Comparison of ENCODE assay signal across 7 mouse cellular contexts in the genomic region with DNA sequence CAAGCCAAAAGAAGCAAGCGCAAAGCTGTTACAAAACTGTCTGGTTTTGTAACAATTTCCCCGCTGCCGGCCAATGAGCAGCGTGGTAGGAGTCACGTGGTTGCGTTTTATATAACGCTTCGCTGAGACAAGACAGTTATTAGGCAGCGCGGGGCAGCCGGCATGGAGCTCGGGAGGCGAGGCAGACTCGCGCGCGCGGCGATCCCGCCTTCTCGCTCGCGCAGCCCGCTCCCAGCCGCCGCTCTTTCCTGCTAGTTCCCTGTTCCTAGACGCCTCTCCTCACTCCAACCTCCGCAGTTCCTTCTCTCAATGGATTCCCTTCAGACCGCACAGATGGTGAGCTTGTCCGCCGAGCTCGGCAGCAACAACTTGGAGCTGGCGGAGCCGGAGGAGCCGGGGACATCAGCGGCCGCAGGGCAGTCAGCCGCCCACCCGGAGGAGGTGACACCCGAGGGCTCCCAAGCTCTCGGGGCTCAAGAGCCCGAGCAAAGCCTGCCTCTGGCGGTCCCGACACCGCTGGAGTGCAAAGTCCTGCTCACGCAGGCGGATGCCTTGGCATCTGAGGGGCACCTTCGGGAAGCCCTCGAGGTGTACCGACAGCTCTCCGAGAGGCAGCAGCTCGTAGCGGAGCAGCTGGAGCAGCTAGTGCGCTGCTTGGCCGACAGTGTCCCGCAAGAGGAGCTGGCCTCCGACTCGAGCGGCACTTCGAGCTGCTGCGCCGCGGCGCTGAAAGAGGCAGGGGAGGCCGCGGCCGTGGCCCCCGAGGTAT. TPM values are rescaled to one million over a fixed set of nuclear protein-coding genes. Genes with fewer than 3 reads are reported as not detected.
DNase-seq lines count a peak whose midpoint lies in the region; ATAC-seq and TF ChIP-seq lines count a peak whose summit lies in the region.

A gene (plus strand): TSS at position 83 of the 769 bp plus-strand sequence.

- peaks cover 18% of the 10 kb centered on the region for H3K4me1 ChIP-seq in bone marrow macrophage, adult 2 months (ENCODE audit: control insufficient read depth, insufficient read depth, low read length)
- no peaks in the 10 kb centered on the region for H3K4me1 ChIP-seq in embryonic facial prominence, embryonic 12.5 days
- H3K4me1 ChIP-seq in kidney, adult 2 months (ENCODE audit: control insufficient read depth, insufficient read depth, low read length), result peaks cover 4% of the 10 kb centered on the region; the same call in 1 of the 2 replicates
- 0 out of 2 replicates have a peak, but pooled peaks cover 4% of the 10 kb centered on the region for H3K4me1 ChIP-seq in limb, embryonic 10.5 days
- peaks cover 15% of the 10 kb centered on the region for H3K4me1 ChIP-seq in midbrain, embryonic 10.5 days

- TF ChIP-seq CTCF in bone marrow macrophage, adult 2 months (IDR thresholded peaks at IDR 0.05; ENCODE audit: low read depth, low read length), result no peak
- TF ChIP-seq CTCF in kidney, adult 2 months (conservative IDR thresholded peaks at IDR 0.05; ENCODE audit: insufficient read depth, insufficient read length, low read depth, low read length), result no peak

- peak within 1 kb of the TSS; percentile 27; the same call in 1 of the 2 replicates for H3K9ac ChIP-seq in embryonic facial prominence, embryonic 12.5 days

- no peaks in the 10 kb centered on the region for H3K36me3 ChIP-seq in embryonic facial prominence, embryonic 12.5 days
- H3K36me3 ChIP-seq in kidney, adult 2 months (ENCODE audit: control insufficient read depth, insufficient read depth, low read length), result no peaks in the 10 kb centered on the region
- no peaks in the 10 kb centered on the region for H3K36me3 ChIP-seq in limb, embryonic 10.5 days
- H3K36me3 ChIP-seq in midbrain, embryonic 10.5 days, result no peaks in the 10 kb centered on the region

- ATAC-seq in embryonic facial prominence, embryonic 12.5 days (ENCODE audit: insufficient number of reproducible peaks, insufficient read depth, low FRiP score, low TSS enrichment), result peak; percentile 28; the same call in 1 of the 2 replicates

- DNase-seq in heart, adult 8-10 months (ENCODE audit: low spot score), result peak; percentile 77
- peak; percentile 86 for DNase-seq in kidney, adult 2 months
- DNase-seq in limb, embryonic 10.5 days (ENCODE audit: low spot score), result peak; percentile 46
- peak; percentile 56 for DNase-seq in midbrain, embryonic 10.5 days (ENCODE audit: low spot score)
- DNase-seq in right cerebral cortex, postnatal 36 days (ENCODE audit: low spot score in 2 of 2), result peak; percentile 61 to 64

- H3K27me3 ChIP-seq in embryonic facial prominence, embryonic 12.5 days, result peaks cover 45% of the 10 kb centered on the region
- H3K27me3 ChIP-seq in kidney, adult 2 months (replicated peaks; ENCODE audit: control insufficient read depth, insufficient read depth, low read length), result no peaks in the 10 kb centered on the region
- H3K27me3 ChIP-seq in limb, embryonic 10.5 days (ENCODE audit: low read depth, poor library complexity, severe bottlenecking), result peaks cover 82% of the 10 kb centered on the region
- H3K27me3 ChIP-seq in midbrain, embryonic 10.5 days (ENCODE audit: low read depth, poor library complexity, severe bottlenecking), result peaks cover 68% of the 10 kb centered on the region

- peak within 1 kb of the TSS; percentile 88 for H3K27ac ChIP-seq in bone marrow macrophage, adult 2 months (ENCODE audit: insufficient read depth, low read depth, low read length)
- H3K27ac ChIP-seq in embryonic facial prominence, embryonic 12.5 days, result no peak within 1 kb of the TSS
- H3K27ac ChIP-seq in kidney, adult 2 months (ENCODE audit: insufficient read depth, low read depth, low read length), result peak within 1 kb of the TSS; percentile 79
- no peak within 1 kb of the TSS for H3K27ac ChIP-seq in limb, embryonic 10.5 days
- H3K27ac ChIP-seq in midbrain, embryonic 10.5 days (replicated peaks), result peak within 1 kb of the TSS; percentile 39

- WGBS in embryonic facial prominence, embryonic 12.5 days, result 21% methylated on average over 68 of the region's 68 CpGs
- 1% methylated on average over 53 of the region's 68 CpGs for WGBS in kidney, adult 2 months
- 18% methylated on average over 67 of the region's 68 CpGs for WGBS in limb, embryonic 10.5 days
- WGBS in midbrain, embryonic 10.5 days, result 26% methylated on average over 61 of the region's 68 CpGs

- peak; percentile 74; the same call in 1 of the 2 replicates for TF ChIP-seq POLR2A in bone marrow macrophage, adult 2 months (IDR thresholded peaks at IDR 0.05; ENCODE audit: borderline replicate concordance, low read depth, low read length)
- peak; percentile 87 for TF ChIP-seq POLR2A in kidney, adult 2 months (IDR thresholded peaks at IDR 0.05; ENCODE audit: low read depth, low read length)

- H3K4me2 ChIP-seq in embryonic facial prominence, embryonic 12.5 days (replicated peaks), result peak within 1 kb of the TSS; percentile 72

- H3K4me3 ChIP-seq in bone marrow macrophage, adult 2 months (ENCODE audit: insufficient read depth, low read length), result peak within 1 kb of the TSS; percentile 93
- H3K4me3 ChIP-seq in embryonic facial prominence, embryonic 12.5 days, result peak within 1 kb of the TSS; percentile 40
- peak within 1 kb of the TSS; percentile 73 for H3K4me3 ChIP-seq in kidney, adult 2 months (ENCODE audit: insufficient read depth, low read depth, low read length)
- H3K4me3 ChIP-seq in limb, embryonic 10.5 days, result peak within 1 kb of the TSS; percentile 50
- peak within 1 kb of the TSS; percentile 57 for H3K4me3 ChIP-seq in midbrain, embryonic 10.5 days

- H3K9me3 ChIP-seq in embryonic facial prominence, embryonic 12.5 days, result no peaks in the 10 kb centered on the region
- H3K9me3 ChIP-seq in limb, embryonic 10.5 days (replicated peaks), result no peaks in the 10 kb centered on the region
- H3K9me3 ChIP-seq in midbrain, embryonic 10.5 days (replicated peaks), result no peaks in the 10 kb centered on the region; the same call in 1 of the 2 replicates

RNA-seq across cellular contexts. Expression of the gene that starts here (rescaled TPM):
- polyA plus RNA-seq in bone marrow macrophage, adult 2 months (2012; ENCODE audit: insufficient read depth, insufficient read length, missing spikeins), result 19.6 and 20.5 TPM in 2 replicates
- polyA plus RNA-seq in embryonic facial prominence, embryonic 12.5 days (2016; fragmentation: Nextera tagmentation; extraction: Ambion mirVana), result 0.50 and 0.59 TPM in 2 replicates
- total RNA-seq in heart, adult 8-10 months (2022), result 1 to 10 TPM in 2 of 4 experiments, under 1 TPM in 2; 0.66 to 1.5 (median 1.0) TPM
- polyA plus RNA-seq in kidney, adult 2 months (2012; rRNA removed), result 2.3 and 2.6 TPM in 2 replicates
- 0.06 and 0.21 TPM in 2 replicates for polyA plus RNA-seq in limb, embryonic 10.5 days (2016; fragmentation: Nextera tagmentation; extraction: Ambion mirVana)
- 0.84 and 0.88 TPM in 2 replicates for polyA plus RNA-seq in midbrain, embryonic 10.5 days (2016; fragmentation: Nextera tagmentation; extraction: Ambion mirVana)

Comparison
In these comparisons a context has a peak if more than half of its experiments do, and no peak if none do; other contexts are left out.
1. Peak in ATAC-seq, H3K4me3 ChIP-seq, H3K9ac ChIP-seq and H3K4me2 ChIP-seq in embryonic facial prominence, embryonic 12.5 days; RNA of the gene not detected or under 1 TPM.
2. Peak in DNase-seq and H3K4me3 ChIP-seq in limb, embryonic 10.5 days; RNA of the gene not detected or under 1 TPM.
3. Peak in DNase-seq, H3K4me3 ChIP-seq and H3K27ac ChIP-seq in midbrain, embryonic 10.5 days; RNA of the gene not detected or under 1 TPM.
4. H3K27ac ChIP-seq: peak in bone marrow macrophage, adult 2 months (single experiment) and kidney, adult 2 months (single experiment); none in embryonic facial prominence, embryonic 12.5 days (single experiment) and limb, embryonic 10.5 days (single experiment).
5. H3K4me3 ChIP-seq: peak in every context shown above with its lines; median percentile 93 in bone marrow macrophage, adult 2 months; 73 in kidney, adult 2 months; 57 in midbrain, embryonic 10.5 days; 50 in limb, embryonic 10.5 days; 40 in embryonic facial prominence, embryonic 12.5 days.
6. Peak in every context shown above with its lines, with median percentiles within 50 percentile points of each other: DNase-seq.